Mouse (Mus musculus): ENCODE results near the gene Rnls.

DNA sequence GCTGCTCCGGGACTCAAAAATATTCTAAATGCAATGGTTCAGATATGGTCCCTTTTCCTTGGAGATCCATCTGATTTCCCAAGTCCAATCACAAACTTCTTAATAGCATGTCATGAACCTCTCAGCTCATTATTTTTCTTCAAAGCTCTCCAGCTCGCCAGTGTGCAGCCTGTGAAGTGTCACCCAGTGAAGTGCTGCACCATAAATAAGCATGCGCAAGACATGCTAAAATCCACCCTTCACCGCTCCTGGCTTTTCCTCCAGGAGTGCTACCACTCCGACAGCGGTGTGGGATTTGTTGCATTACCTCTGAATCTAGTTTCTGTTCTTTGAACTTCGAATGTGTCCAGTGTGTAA, 289.3 kb downstream of the Rnls start:
- TF ChIP-seq CTCF (IDR thresholded peaks at IDR 0.05; ENCODE audit: low read depth) (no peak), EP300 (IDR thresholded peaks at IDR 0.05; ENCODE audit: low read depth) (no peak)
